Mouse (Mus musculus) v-Abl transformed pro-B cells (cell line): ENCODE measurements around the gene Sorcs2.

Experiments used
- in situ Hi-C, 2 experiments: fragments of 400-800 bp; cut with MboI; formaldehyde crosslinking; loops; one replicate each; pipeline ENCODE4 v1.15.1; 2025; ENCODE audit not compliant: unreplicated experiment in 2 of 2

Sorcs2 gene

DNA sequence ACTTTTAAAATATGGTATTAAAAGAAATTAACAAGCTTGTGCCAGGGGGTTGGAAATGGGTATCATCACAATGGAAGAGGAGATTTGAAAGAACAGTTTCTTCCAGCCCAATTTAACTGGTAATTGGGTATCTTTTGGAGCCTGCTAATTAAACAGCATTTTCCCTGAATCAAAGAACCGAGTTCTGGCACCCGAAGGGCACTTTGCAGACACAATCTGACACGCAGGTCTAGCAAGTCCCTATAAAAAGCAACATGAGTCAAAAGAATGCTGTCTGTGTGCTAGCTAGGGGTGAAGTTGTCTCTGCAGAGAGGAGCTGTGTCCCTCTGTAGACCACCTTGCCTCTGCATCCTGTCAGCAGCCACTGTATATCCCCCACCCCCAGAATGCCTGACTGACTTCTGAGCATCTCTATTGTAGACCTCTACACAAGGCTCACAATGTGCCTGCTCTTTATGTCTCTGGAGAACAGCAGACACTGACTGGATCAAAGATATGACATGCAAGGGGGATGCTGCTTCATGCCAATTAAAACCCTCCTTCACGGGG is 289.5 kb downstream of the Sorcs2 start:
- in situ Hi-C loops, result no loop called here

DNA sequence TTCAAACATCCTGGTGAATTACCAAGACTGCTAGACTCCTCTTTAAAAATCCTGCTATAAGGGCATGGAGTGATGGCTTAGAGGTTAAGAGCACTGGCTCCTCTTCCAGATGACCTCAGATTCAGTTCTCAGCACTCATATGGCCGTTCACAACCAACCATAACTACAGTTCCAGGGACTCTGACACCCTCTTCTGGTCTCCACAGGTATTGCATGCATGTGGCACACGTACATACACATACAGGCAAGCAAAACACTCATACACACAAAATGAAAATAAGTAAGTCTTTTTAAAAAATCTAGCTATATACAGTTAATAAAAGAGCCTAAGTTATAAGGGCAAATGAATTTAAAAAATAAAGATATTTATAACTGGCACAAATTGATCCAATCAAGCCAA is 294.5 kb downstream of the Sorcs2 start:
- in situ Hi-C loops, result no loop called here

DNA sequence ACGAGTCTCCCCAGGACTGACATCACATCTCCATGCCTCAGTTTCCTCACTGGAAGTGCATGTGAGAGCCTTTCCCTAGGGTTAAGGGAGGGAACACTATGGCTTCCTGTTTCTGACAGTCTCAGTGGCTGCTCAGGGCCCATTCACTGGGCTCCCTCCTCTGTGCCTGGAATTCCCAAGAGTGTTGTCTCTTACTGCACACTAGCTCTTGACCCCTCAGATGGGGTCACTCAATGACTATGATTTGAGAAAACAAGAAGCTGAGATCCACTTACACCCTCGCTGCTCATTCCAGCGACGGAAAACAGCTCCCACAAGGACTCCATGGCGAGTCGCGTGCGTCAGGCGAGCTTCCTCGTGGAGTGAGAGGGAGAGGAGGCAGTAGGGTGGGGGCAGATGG is 296.8 kb downstream of the Sorcs2 start:
- in situ Hi-C loops, result no loop called here

DNA sequence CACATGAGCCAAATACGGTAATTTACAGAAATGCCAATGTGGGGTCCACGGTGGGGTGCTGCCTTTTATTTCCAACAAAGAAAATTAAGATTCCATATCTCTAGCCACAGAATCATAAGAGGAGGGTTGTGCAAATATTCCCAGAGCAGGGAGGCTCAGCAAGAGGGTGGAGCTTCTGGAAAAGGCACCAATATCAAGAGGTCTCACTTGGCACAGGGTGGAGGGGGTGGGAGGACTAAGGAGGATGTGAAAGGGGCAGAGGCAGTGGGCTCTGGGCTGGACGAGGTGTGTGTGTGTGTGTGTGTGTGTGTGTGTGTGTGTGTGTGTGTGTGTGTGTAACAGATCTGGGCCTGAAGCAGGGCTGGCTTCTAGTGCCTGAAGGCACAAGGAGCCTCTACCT is 297.5 kb downstream of the Sorcs2 start:
- in situ Hi-C loops, result no loop called here

DNA sequence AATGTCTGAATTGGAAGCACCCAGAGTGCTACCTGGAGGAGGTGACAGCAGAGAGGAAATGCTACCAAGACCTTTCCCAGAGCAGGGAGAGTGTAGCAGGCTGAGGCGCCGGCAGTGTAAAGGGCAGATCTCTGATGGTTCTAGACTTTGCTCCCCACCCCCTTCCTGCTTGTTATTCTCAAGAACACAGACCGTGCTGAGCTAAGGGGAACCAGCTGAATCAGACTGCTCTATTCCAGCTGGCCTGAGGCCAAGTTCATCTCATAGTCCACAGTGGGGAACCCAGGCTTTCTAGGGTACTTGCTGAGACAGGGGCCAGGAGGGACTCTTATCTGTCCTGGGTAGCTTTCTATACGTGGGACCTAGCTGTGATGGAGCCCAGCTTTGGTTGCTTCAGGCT is 298.3 kb downstream of the Sorcs2 start:
- in situ Hi-C loops, result loop anchor here in 1 of 2 experiments (10.0 kb wide), 1 partner anchor 205 kb away; the partner anchor contains the start of gene Afap1

DNA sequence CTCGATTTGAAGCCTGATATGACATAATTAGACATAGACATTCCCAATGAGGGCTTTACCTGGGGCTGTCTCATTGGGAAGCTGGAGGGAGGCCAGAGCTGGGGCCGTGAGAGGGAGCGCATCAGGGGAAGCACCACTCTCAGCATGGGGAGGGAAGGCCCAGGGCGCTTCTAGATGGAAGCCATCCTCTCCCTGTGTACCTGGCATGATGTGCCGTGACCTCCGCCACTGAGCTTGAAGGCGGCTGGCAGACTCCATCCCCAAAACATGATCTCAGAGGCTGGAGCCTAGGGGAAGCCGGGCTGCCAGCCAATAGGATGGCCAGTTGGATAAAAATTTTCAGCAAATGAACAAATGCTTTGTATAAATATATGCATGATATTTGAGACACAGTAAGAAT is 301.9 kb downstream of the Sorcs2 start:
- in situ Hi-C loops, result loop anchor here in 1 of 2 experiments (10.0 kb wide), 1 partner anchor 201 kb away; the partner anchor contains the start of gene Afap1

DNA sequence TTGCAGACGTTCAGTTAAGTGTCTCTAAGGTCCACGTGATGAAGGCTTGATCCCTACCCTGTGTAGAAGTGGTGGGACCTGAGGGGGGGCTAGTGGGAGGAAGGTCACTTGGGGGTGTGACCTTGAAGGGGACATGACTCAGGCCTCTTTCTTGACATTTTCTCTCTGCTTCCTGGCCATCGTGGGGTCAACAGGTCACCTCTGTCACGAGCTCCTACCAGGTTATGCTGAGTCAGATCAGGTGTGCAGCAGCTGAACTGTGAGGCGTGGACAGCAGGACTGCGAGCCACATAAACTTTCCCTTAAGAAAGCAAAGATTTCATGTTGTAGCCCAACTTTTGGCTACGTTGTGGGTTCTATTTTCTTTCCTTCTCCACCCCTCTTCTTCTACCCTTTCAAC is 307.9 kb downstream of the Sorcs2 start:
- in situ Hi-C loops, result loop anchor here in 1 of 2 experiments (10.0 kb wide), 1 partner anchor 195 kb away; the partner anchor contains the start of gene Afap1

DNA sequence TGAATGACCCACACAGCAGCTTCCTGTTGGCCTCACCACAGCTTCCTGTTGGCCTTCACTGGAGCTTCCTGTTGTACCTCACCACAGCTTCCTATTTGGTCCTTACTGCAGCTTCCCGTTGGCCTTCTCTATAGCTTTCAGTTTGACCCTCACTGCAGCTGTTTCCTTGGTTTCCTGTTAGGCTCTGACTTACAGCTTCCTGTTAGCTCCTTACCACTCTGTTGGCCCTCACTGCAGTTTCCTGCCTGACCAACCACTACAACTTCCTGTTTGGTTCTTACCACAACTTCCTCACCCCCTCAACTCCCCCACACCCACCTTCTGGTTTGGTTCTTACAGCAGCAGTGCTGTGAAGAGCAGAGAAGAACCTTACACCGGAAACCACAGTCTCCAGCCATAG is 308.7 kb downstream of the Sorcs2 start:
- in situ Hi-C loops, result loop anchor here (5.0 kb wide), 2 partner anchors 52 to 57 kb away; no protein-coding TSS in a partner anchor

DNA sequence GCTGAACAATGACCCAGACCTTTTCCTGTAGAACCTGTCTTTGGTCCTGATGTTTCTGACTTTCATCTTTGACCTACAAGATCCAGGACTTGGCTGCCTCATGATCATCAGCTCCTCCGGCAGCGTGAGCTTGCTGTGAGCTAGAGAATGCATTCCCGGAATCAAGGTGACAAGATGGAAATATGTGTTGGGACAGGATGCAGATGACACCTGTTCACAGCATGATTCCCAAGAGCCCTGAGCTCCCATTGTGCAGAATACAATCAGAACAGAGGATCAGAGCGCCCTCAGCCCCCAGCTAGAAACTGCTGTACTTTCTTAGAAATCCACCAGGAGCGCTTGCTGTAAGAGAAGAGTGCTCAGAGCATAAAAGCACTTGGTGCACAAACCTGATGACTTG is 311.0 kb downstream of the Sorcs2 start:
- in situ Hi-C loops, result loop anchor here (5.0 kb wide), 2 partner anchors 50 to 55 kb away; no protein-coding TSS in a partner anchor

DNA sequence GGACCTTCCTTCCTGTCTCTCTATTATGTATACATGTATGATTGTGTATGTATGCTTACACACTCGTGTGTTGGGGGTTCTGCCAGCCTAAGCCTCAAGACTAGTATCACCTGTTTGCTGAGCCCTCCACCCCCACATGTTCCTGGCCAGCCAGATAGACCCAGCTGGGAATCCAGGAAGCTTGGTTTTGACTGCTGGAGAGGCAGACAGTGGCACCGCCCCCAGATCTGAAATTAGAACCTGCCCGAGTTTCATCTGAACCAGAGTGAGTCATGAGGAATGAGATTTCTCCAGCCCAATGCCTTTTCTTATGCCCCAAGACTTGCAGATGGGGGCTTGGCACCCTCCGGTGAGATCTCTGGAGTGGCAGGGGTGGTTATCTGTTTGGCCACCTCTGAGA is 312.3 kb downstream of the Sorcs2 start:
- in situ Hi-C loops, result loop anchor here (5.0 kb wide), 2 partner anchors 48 to 53 kb away; no protein-coding TSS in a partner anchor

DNA sequence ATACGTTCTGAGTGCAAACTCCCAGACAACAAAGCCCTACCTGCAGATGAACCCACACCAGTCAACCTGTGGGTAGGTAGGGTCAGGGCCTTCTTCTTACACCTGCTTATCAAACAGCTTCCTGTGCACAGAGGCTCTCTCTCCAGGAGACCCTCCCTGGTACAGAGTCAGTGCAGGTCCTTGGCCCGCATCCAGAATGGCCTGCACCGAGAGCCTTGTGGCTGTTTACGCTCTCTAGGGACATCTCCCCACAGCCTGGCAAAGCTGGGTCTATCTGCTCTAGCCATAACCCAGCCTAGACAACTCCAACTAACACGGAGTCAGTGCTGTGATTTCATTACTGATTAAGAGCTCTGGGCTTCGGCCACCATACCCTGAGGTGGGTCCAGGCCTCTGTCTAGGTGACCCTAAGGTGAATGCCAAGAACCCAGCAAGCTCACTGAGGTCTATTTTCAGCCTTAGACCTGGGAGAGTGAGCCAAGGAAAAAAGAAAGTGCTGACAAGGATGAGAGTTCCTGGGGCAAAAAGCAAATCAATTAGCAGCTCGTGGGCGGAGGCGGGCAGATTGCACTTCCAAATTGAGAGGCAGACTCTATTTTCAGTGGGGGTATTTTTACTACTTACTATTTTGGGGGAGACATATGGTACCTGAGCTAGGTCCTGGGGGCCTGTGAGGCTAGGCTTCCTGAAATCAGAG is 313.9 kb downstream of the Sorcs2 start:
- in situ Hi-C loops, result no loop called here

DNA sequence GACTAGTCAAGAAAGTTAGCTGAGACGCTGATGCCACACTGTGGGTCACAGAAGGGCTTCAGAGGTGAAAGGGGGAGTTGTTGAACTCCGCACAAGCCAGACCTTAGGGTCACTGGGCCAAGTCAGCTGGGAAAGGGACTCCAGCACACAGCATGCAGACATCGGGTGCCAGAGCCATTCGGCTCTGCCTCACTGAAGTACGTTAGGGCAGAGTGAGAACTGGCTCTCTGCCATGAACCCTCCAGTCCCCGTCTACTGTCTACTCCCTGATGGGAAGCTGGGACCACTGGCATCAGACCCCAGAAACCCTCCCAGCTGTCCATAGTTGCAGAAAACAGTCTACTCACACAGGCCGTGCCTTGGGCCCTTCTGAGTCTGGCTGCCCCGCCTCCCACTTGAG is 316.9 kb downstream of the Sorcs2 start:
- in situ Hi-C loops, result no loop called here

DNA sequence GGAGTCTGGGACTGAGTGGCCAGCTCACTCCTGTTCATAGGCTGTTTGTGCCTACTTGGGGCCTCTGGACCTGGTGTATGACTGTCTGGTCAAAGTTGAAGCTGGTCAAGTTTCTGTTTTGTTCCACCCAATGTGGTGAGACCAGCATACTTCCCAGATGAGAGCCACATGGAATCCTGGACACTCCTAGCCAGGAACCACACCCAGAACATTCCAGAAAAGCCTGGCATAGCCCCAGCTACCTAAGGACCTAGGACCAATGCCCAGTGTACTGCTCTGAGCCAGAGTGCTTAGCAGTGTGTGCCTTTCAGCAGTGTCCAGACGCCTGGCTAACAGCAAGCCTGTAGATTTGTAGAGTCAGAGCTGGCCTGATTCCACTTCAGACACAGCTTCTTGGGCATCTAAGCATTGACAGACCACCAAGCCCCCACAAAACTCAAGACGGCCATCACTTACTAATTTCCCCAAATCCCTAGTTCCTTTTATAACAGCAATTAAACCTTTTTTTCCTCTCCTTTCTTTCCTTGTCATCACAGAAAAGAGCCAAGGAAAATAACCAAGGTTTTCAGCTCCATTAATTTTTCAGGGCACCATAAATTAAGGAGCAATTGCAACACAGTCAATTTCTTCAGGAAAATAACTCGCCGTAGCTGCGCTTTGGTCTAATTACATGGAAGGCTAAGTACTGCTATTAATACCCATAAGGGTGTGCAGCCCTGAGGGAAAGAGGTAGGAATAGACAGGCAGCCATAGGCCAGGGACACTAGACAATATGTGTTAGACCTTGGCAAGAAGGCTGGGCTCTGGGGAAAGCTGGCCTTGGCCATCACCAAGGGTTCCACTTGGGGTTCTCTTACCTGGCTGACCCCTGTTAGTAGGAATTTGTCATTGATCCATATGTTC is 322.5 kb downstream of the Sorcs2 start:
- in situ Hi-C loops, result no loop called here

DNA sequence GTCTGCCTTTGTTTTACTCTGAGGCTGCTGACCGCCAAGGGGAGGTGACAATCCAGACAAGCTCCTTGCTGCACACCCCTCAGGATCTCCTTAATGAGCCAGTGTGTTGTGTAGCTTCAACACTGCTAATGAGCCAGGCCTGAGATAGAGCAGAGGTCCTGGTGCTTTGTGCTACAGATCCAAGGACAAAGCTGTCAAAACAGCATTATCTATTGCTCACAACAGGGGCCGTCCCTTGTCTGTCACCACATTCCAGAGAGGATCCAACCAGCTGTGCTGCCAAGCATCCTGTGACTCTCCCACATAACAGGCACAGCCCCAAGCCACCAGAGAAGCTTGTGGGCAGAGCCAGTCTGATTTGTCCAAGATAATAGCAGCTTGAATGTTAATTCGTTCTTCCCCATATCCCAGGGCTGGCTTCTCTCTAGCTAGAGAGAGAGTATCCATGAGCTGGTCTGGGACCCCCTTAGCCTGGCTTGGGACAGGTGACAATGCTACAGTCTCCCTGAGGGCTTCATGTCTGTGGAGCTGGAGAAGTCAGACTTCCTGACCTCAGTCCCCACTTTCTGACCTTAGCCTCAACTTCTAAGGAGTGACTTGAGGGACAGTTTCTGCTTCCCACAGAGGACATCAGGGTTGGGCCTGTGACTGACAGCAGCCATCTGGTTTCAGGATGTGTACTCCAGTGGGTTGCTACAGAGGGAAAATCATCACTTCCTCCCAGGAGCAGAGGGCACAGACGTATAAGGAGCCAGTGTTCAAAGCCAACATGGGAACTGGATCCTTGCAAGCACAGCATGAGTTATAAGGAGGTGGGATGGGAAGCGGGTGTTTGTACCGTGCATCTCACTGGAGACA is 328.2 kb downstream of the Sorcs2 start:
- in situ Hi-C loops, result no loop called here

DNA sequence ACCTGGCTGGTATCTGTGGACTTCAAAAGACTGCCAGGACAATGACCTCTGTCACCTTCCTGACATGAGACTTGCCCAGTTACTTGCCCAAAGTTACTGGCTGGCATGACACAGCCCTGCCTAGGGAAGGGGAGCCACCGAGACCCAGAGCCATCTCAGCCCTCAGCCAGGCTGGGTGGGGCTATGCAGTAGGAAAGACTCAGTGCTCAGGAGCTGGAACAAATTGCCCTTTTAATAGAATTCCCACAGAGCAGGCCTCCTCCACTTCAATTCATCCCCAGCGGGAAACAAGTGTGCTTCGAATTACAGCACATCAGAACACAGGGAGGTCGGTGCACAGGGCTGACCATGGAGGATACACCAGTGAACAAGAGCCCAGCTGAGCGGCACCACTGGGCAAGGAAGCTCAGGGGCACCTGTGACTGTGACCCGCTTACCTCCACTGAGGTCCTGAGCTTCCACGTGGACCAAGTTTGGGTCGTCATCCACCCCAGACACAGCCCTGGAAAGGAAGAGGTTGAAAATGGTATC is 330.2 kb downstream of the Sorcs2 start:
- in situ Hi-C loops, result no loop called here

DNA sequence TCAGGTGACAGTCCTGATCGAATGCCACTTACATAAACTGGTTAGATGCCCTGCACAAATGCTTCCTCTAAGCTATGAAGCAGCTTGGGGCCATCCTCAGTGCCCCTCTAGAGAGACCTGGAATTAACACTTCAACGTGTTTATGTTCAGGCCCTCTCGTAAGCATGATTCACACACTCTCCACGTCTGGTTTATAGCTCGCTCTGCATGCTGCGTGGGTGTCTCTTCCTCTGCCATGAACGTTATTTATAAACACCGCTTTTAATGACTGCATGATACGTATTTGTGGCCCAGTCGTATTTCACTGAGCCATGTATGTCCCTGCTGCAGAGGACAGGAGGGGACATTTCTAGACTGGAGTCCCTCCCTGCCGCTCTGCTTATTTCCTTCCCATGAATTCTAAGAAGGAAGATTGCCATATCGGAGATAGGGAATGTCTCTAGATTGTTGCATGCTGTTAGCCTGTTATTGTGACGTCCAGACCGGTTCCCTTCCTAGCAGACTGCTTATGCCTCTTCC is 340.1 kb downstream of the Sorcs2 start:
- in situ Hi-C loops, result no loop called here

DNA sequence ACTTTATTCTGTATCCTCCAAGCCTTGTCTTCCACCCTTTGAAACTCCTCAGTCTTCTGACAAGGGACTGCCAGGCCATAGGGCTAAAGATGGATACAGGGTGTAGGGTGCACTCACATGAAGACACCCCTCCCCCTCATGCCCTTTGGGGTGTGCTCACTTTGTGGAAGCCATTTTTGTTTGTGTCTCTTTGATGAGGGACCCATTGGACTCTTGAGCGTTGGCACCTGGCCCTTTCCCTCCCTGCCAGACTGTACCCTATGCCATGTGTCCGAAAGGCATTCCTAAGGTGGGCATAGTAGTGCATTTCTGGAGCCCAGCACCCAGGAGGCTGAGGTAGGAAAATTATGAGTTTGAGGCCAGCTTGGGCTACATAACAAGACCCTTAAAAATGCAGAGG is 341.0 kb downstream of the Sorcs2 start:
- in situ Hi-C loops, result no loop called here

DNA sequence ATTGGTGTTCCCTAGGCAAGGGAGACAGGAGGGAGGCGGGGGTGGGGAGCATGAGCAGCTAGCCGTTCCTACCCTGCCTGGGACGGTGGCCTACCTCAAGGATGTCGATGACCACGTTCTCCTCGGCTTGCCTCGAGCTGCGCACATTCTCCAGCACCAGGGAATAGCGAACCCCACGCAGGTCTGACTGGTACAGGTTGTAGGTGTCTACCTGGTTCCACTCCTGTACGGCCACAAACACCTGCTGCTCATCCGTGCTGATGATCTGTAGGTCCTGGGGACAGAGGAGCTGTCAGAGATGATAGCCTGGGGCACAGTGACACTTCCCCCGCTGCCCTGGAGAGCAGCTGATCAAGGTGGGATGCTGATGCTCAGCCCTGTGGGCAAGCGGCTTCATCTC is 342.1 kb downstream of the Sorcs2 start:
- in situ Hi-C loops, result no loop called here

DNA sequence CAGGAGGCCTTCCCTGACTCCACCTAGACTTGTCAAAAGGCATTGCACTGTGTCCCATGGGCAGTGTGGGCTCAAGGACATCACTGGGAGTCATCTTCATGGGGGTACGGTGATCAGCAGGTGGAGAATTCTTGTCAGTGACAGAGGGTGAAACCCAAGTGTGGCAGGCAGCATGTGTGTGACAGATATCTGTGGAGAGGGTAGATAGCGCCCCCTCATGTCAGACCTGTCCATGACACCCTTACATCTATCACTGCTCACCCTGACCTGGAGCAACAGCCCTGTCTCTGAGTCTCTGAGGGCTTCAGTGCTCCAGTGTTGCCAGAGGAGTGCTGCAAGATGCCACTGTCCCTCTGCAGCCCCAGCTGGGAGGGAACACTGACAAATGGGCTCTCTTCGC is 343.4 kb downstream of the Sorcs2 start:
- in situ Hi-C loops, result no loop called here

DNA sequence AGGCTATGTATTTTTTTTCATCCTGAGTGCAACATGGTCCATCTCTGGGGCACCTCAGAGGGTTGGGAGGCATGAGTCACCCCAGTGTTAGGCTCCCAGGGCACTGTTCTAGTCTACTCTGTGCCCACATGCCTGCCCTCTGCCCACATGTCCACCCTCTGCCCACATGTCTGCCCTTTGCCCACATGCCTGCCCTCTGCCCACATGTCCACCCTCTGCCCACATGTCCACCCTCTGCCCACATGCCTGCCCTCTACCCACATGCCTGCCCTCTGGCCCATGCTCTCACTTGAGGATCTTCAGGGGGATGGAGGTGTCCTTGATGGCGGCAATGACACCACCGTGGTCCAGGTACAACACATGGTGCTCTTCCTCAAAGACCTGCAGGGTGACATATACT is 354.8 kb downstream of the Sorcs2 start:
- in situ Hi-C loops, result no loop called here
